Mouse (Mus musculus): ENCODE results near the gene Gm10447. TPM values are rescaled to one million over a fixed set of nuclear protein-coding genes. Genes with fewer than 3 reads are reported as not detected.

Gene Gm10447
- polyA plus RNA-seq, 1 experiment, result not detected

GRCm38 (mm10) chr11:53435504-53435903 lies 21.4 kb downstream of the Gm10447 start:
- H3ac ChIP-seq (ENCODE audit: control insufficient read depth, insufficient read length, low read depth), result no peak overlapping the region
- TF ChIP-seq USF1 (IDR thresholded peaks at IDR 0.05; ENCODE audit: low read depth), result no peak
- peaks cover under 1% of the 10 kb centered on the region for H3K79me2 ChIP-seq (ENCODE audit: control insufficient read depth, insufficient read depth)
- no peaks in the 10 kb centered on the region for H3K36me3 ChIP-seq (ENCODE audit: control insufficient read depth, insufficient read depth)
- peaks cover 16% of the 10 kb centered on the region for H3K27me3 ChIP-seq (ENCODE audit: control insufficient read depth, insufficient read depth, insufficient read length)
- no peak overlapping the region for H3K4me3 ChIP-seq (ENCODE audit: insufficient read depth, poor library complexity, severe bottlenecking)
- no peaks in the 10 kb centered on the region for H3K79me3 ChIP-seq (ENCODE audit: low read depth)

- Histone ChIP-seq H3K4me3 (ENCODE audit: insufficient read depth, poor library complexity, severe bottlenecking) (no peak overlapping the region), H3K79me2 (ENCODE audit: control insufficient read depth, insufficient read depth) (peaks cover 25% of the 10 kb centered on the region), H3K27me3 (ENCODE audit: control insufficient read depth, insufficient read depth, insufficient read length) (peaks cover 16% of the 10 kb centered on the region), H3K36me3 (ENCODE audit: control insufficient read depth, insufficient read depth) (peaks cover 11% of the 10 kb centered on the region), H3K79me3 (ENCODE audit: low read depth) (peaks cover 15% of the 10 kb centered on the region), H3ac (ENCODE audit: control insufficient read depth, insufficient read length, low read depth) (no peak overlapping the region)
- TF ChIP-seq CTCF (IDR thresholded peaks at IDR 0.05; ENCODE audit: control insufficient read depth, insufficient read depth, insufficient read length), result no peak
- TF ChIP-seq MAX (IDR thresholded peaks at IDR 0.05), result no peak
- no peak for TF ChIP-seq CEBPB (IDR thresholded peaks at IDR 0.05; ENCODE audit: low read depth)
- TF ChIP-seq MYOG (IDR thresholded peaks at IDR 0.05; ENCODE audit: control insufficient read depth, extremely low read depth, insufficient read length), result no peak
- no peak for TF ChIP-seq MYOD1 (IDR thresholded peaks at IDR 0.05; ENCODE audit: control insufficient read depth, insufficient read length, low read depth)
- TF ChIP-seq USF1 (IDR thresholded peaks at IDR 0.05; ENCODE audit: low read depth), result no peak
- TF ChIP-seq FOSL1 (IDR thresholded peaks at IDR 0.05; ENCODE audit: insufficient read depth, low read length, poor library complexity, severe bottlenecking), result no peak
Observed at GRCm38 (mm10) chr11:53433057-53433456, 23.9 kb downstream of the Gm10447 start.

- Histone ChIP-seq H3K36me3 (ENCODE audit: control insufficient read depth, insufficient read depth) (peaks cover 24% of the 10 kb centered on the region), H3ac (ENCODE audit: control insufficient read depth, insufficient read length, low read depth) (no peak overlapping the region), H3K27me3 (ENCODE audit: control insufficient read depth, insufficient read depth, insufficient read length) (peaks cover 5% of the 10 kb centered on the region), H3K79me3 (ENCODE audit: low read depth) (peaks cover 15% of the 10 kb centered on the region), H3K79me2 (ENCODE audit: control insufficient read depth, insufficient read depth) (peaks cover 26% of the 10 kb centered on the region), H3K4me3 (ENCODE audit: insufficient read depth, poor library complexity, severe bottlenecking) (peak overlapping the region; percentile 92)
- TF ChIP-seq CTCF (IDR thresholded peaks at IDR 0.05; ENCODE audit: control insufficient read depth, insufficient read depth, insufficient read length) (no peak), USF1 (IDR thresholded peaks at IDR 0.05; ENCODE audit: low read depth) (no peak), MYOD1 (IDR thresholded peaks at IDR 0.05; ENCODE audit: control insufficient read depth, insufficient read length, low read depth) (no peak), CEBPB (IDR thresholded peaks at IDR 0.05; ENCODE audit: low read depth) (no peak), MAX (IDR thresholded peaks at IDR 0.05) (no peak), FOSL1 (IDR thresholded peaks at IDR 0.05; ENCODE audit: insufficient read depth, low read length, poor library complexity, severe bottlenecking) (no peak), MYOG (IDR thresholded peaks at IDR 0.05; ENCODE audit: control insufficient read depth, extremely low read depth, insufficient read length) (no peak)
Observed at GRCm38 (mm10) chr11:53431347-53432056, 25.4 kb downstream of the Gm10447 start.

- peaks cover 15% of the 10 kb centered on the region for H3K79me3 ChIP-seq (ENCODE audit: low read depth)
- H3K4me3 ChIP-seq (ENCODE audit: insufficient read depth, poor library complexity, severe bottlenecking), result peak within 1 kb of the TSS; percentile 92
- H3K27me3 ChIP-seq (ENCODE audit: control insufficient read depth, insufficient read depth, insufficient read length), result peaks cover 5% of the 10 kb centered on the region
- peaks cover 24% of the 10 kb centered on the region for H3K36me3 ChIP-seq (ENCODE audit: control insufficient read depth, insufficient read depth)
- H3K79me2 ChIP-seq (ENCODE audit: control insufficient read depth, insufficient read depth), result peaks cover 26% of the 10 kb centered on the region
- peak within 1 kb of the TSS; percentile 99 for H3ac ChIP-seq (ENCODE audit: control insufficient read depth, insufficient read length, low read depth)
- TF ChIP-seq CEBPB (IDR thresholded peaks at IDR 0.05; ENCODE audit: low read depth) (no peak), MAX (IDR thresholded peaks at IDR 0.05) (peak; percentile 19), USF1 (IDR thresholded peaks at IDR 0.05; ENCODE audit: low read depth) (peak; percentile 62)
Observed at GRCm38 (mm10) chr11:53430670-53431346, 26.1 kb downstream of the Gm10447 start, which contains the start of the genes Uqcrq and Gdf9. Uqcrq (minus strand) TSS chr11:53430831. Gdf9 (plus strand) TSS chr11:53431023.

GRCm38 (mm10) chr11:53430300-53430669 lies 26.6 kb downstream of the Gm10447 start:
- Histone ChIP-seq H3K79me2 (ENCODE audit: control insufficient read depth, insufficient read depth) (peaks cover 26% of the 10 kb centered on the region), H3ac (ENCODE audit: control insufficient read depth, insufficient read length, low read depth) (peak overlapping the region; percentile 99), H3K79me3 (ENCODE audit: low read depth) (peaks cover 15% of the 10 kb centered on the region), H3K36me3 (ENCODE audit: control insufficient read depth, insufficient read depth) (peaks cover 24% of the 10 kb centered on the region), H3K4me3 (ENCODE audit: insufficient read depth, poor library complexity, severe bottlenecking) (peak overlapping the region; percentile 92), H3K27me3 (ENCODE audit: control insufficient read depth, insufficient read depth, insufficient read length) (peaks cover 4% of the 10 kb centered on the region)
- peak; percentile 62 for TF ChIP-seq CEBPB (IDR thresholded peaks at IDR 0.05; ENCODE audit: low read depth)
- no peak for TF ChIP-seq MYOD1 (IDR thresholded peaks at IDR 0.05; ENCODE audit: control insufficient read depth, insufficient read length, low read depth)
- peak; percentile 37 for TF ChIP-seq MAX (IDR thresholded peaks at IDR 0.05)
- no peak for TF ChIP-seq MYOG (IDR thresholded peaks at IDR 0.05; ENCODE audit: control insufficient read depth, extremely low read depth, insufficient read length)

- Histone ChIP-seq H3K27me3 (ENCODE audit: control insufficient read depth, insufficient read depth, insufficient read length) (no peaks in the 10 kb centered on the region), H3K4me3 (ENCODE audit: insufficient read depth, poor library complexity, severe bottlenecking) (peak overlapping the region; percentile 92), H3K79me3 (ENCODE audit: low read depth) (peaks cover 15% of the 10 kb centered on the region), H3ac (ENCODE audit: control insufficient read depth, insufficient read length, low read depth) (no peak overlapping the region), H3K79me2 (ENCODE audit: control insufficient read depth, insufficient read depth) (peaks cover 26% of the 10 kb centered on the region), H3K36me3 (ENCODE audit: control insufficient read depth, insufficient read depth) (peaks cover 24% of the 10 kb centered on the region)
- TF ChIP-seq MYOG (IDR thresholded peaks at IDR 0.05; ENCODE audit: control insufficient read depth, extremely low read depth, insufficient read length) (no peak), CTCF (IDR thresholded peaks at IDR 0.05; ENCODE audit: control insufficient read depth, insufficient read depth, insufficient read length) (no peak), MYOD1 (IDR thresholded peaks at IDR 0.05; ENCODE audit: control insufficient read depth, insufficient read length, low read depth) (no peak), FOSL1 (IDR thresholded peaks at IDR 0.05; ENCODE audit: insufficient read depth, low read length, poor library complexity, severe bottlenecking) (no peak), MAX (IDR thresholded peaks at IDR 0.05) (no peak), USF1 (IDR thresholded peaks at IDR 0.05; ENCODE audit: low read depth) (no peak), CEBPB (IDR thresholded peaks at IDR 0.05; ENCODE audit: low read depth) (no peak)
Observed at GRCm38 (mm10) chr11:53429182-53429581, 27.7 kb downstream of the Gm10447 start.
